Mouse (Mus musculus) C2C12 (cell line): Measurements from ENCODE around the gene Fzd7. TPM values are rescaled to one million over a fixed set of nuclear protein-coding genes. Genes with fewer than 3 reads are reported as not detected.
A peak's percentile ranks its signal among the peaks of the same experiment; 100 is the strongest.

Experiments used
- H3K27me3 ChIP-seq: one replicate; pipeline ENCODE4 v1.6.1; 2011; ENCODE audit not compliant: control insufficient read depth, insufficient read depth, insufficient read length
- H3K36me3 ChIP-seq: one replicate; pipeline ENCODE4 v1.6.1; 2011; ENCODE audit not compliant: control insufficient read depth, insufficient read depth
- H3K4me3 ChIP-seq: one replicate; pipeline ENCODE4 v1.5.1; 2011; ENCODE audit warnings: mild to moderate bottlenecking, control low read depth; ENCODE audit not compliant: poor library complexity, insufficient read depth, severe bottlenecking
- H3K79me2 ChIP-seq: one replicate; pipeline ENCODE4 v1.6.1; 2011; ENCODE audit not compliant: control insufficient read depth, insufficient read depth
- H3K79me3 ChIP-seq: one replicate; pipeline ENCODE4 v1.6.1; 2011; ENCODE audit warnings: low read depth, control low read depth
- H3ac ChIP-seq: one replicate; pipeline ENCODE3; 2011; ENCODE audit warnings: low read depth; ENCODE audit not compliant: control insufficient read depth, insufficient read length
- CEBPB ChIP-seq: IDR thresholded peaks from one replicate; pipeline ENCODE4 v1.6.1; 2011; ENCODE audit warnings: low read depth, mild to moderate bottlenecking, control low read depth, moderate library complexity
- CTCF ChIP-seq: IDR thresholded peaks from one replicate; pipeline ENCODE4 v1.5.1; 2011; ENCODE audit not compliant: control insufficient read depth, insufficient read depth, insufficient read length
- FOSL1 ChIP-seq: IDR thresholded peaks from one replicate; pipeline ENCODE4 v1.8.0; 2011; ENCODE audit warnings: mild to moderate bottlenecking, low read length; ENCODE audit not compliant: poor library complexity, insufficient read depth, severe bottlenecking
- MAX ChIP-seq: IDR thresholded peaks from one replicate; pipeline ENCODE4 v1.6.1; 2011; ENCODE audit warnings: mild to moderate bottlenecking, control low read depth
- MYOD1 ChIP-seq: IDR thresholded peaks from one replicate; pipeline ENCODE4 v1.6.1; 2011; ENCODE audit warnings: low read depth; ENCODE audit not compliant: control insufficient read depth, insufficient read length
- MYOG ChIP-seq: IDR thresholded peaks from one replicate; pipeline ENCODE4 v1.6.1; 2011; ENCODE audit not compliant: control insufficient read depth, insufficient read length; ENCODE audit errors: extremely low read depth
- USF1 ChIP-seq: IDR thresholded peaks from one replicate; pipeline ENCODE4 v1.6.1; 2011; ENCODE audit warnings: low read depth, mild to moderate bottlenecking, control low read depth, moderate library complexity
- polyA plus RNA-seq: library from polyadenylated mRNA; unstranded; fragments of >200 nt; fragmentation: generic; extraction: Trizol; gene quantifications from one replicate; pipeline ENCODE4 v1.2.1, GENCODE M21; 2012; ENCODE audit warnings: missing spikeins

The Fzd7 gene
- polyA plus RNA-seq, 1 experiment = 18.4 TPM

DNA sequence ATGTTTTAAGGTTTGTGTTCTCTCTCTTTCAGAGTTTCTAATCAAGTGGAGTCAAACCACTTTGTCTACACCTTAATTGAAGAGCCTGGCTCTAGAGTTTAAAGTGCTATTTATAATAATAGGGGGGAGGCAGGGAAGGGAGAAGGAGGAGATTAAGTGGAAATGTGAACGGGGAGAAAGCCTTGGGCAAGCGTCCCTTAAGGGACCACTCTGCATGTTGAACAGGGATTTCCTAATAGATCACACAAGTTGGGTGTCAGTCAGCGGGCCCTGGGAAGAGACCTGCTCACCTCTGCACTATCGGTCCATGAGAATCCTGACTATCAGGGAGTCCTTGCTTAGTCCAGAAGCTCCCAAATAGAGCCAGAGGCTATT, 9.1 kb upstream of the Fzd7 start:
- Histone ChIP-seq H3K79me3 (no peaks in the 10 kb centered on the region), H3K4me3 (no peak overlapping the region), H3K79me2 (no peaks in the 10 kb centered on the region), H3K36me3 (no peaks in the 10 kb centered on the region), H3ac (no peak overlapping the region), H3K27me3 (no peaks in the 10 kb centered on the region)
- TF ChIP-seq MYOG = no peak
- no peak for TF ChIP-seq MYOD1
- no peak for TF ChIP-seq FOSL1
- TF ChIP-seq MAX = no peak
- no peak for TF ChIP-seq CEBPB
- TF ChIP-seq CTCF = no peak
- no peak for TF ChIP-seq USF1

DNA sequence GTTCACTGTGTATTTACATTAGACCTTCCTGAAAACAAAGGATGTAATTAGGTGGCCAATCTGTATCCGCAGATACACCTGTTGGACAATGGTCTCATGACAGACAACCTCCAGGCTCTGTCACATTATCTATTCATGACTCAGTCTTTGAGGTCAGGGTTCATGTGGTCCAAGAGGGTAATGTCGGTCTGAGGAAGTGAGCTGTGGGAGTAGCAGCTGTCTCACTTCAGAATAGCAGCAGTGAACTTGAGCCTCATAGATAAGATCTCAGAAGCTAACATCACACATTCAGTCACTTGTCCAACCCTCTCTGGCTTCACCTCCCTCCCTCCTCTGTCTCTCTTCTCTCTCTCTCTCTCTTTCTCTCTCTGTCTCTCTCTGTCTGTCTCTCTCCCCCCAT, 6.6 kb upstream of the Fzd7 start:
- Histone ChIP-seq H3K4me3 (no peak overlapping the region), H3K36me3 (no peaks in the 10 kb centered on the region), H3K79me3 (no peaks in the 10 kb centered on the region), H3ac (no peak overlapping the region), H3K79me2 (no peaks in the 10 kb centered on the region), H3K27me3 (no peaks in the 10 kb centered on the region)
- TF ChIP-seq MYOG = no peak
- no peak for TF ChIP-seq FOSL1
- TF ChIP-seq MAX = no peak
- TF ChIP-seq USF1 = peak; percentile 41
- TF ChIP-seq MYOD1 = peak; percentile 98
- TF ChIP-seq CTCF = no peak
- no peak for TF ChIP-seq CEBPB

DNA sequence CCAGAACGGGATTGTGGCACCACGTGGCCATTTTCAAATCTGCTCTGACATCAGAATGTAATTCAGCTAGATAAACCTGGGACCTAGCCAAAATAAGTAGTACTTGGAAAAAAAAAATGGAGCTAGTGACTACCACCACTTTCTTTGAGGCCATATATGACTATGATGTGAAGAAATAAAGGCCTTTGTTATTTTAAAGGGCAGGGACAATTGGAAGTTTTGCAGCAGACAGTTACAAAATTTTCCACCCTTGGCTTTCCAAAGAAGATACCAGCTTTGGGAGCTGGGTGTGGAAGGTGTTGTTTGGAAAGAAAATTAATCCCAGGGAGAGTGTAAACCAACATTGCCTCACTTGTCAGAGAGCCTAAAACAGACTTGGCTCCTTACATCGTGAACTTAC, 3.3 kb upstream of the Fzd7 start:
- Histone ChIP-seq H3K36me3 (peaks cover 2% of the 10 kb centered on the region), H3K4me3 (no peak overlapping the region), H3K79me2 (peaks cover 19% of the 10 kb centered on the region), H3ac (no peak overlapping the region), H3K79me3 (peaks cover 13% of the 10 kb centered on the region), H3K27me3 (no peaks in the 10 kb centered on the region)
- peak; percentile 55 for TF ChIP-seq USF1
- no peak for TF ChIP-seq MYOD1

GRCm38 (mm10) chr1:59480821-59481455, 1.3 kb upstream of the Fzd7 start:
- Histone ChIP-seq H3K4me3 (peak overlapping the region; percentile 60), H3ac (peak overlapping the region; percentile 37), H3K79me2 (peaks cover 39% of the 10 kb centered on the region), H3K27me3 (no peaks in the 10 kb centered on the region), H3K36me3 (peaks cover 16% of the 10 kb centered on the region), H3K79me3 (peaks cover 31% of the 10 kb centered on the region)
- no peak for TF ChIP-seq MYOG
- no peak for TF ChIP-seq MAX
- TF ChIP-seq CEBPB = no peak
- TF ChIP-seq USF1 = no peak
- TF ChIP-seq CTCF = no peak
- TF ChIP-seq FOSL1 = no peak
- TF ChIP-seq MYOD1 = no peak

- Histone ChIP-seq H3ac (peak overlapping the region; percentile 78), H3K79me2 (peaks cover 47% of the 10 kb centered on the region)
- TF ChIP-seq USF1 = peak; percentile 68
- TF ChIP-seq MAX = peak; percentile 45
- no peak for TF ChIP-seq MYOD1
Observed at GRCm38 (mm10) chr1:59481456-59482291, 550 bp upstream of the Fzd7 start.

More at GRCm38 (mm10) chr1:59481456-59482291, 550 bp upstream of the Fzd7 start:
- peaks cover 37% of the 10 kb centered on the region for H3K79me3 ChIP-seq
- peak overlapping the region; percentile 60 for H3K4me3 ChIP-seq
- no peaks in the 10 kb centered on the region for H3K27me3 ChIP-seq
- H3K36me3 ChIP-seq = peaks cover 22% of the 10 kb centered on the region
